Mouse (Mus musculus) embryonic stem cell, embryonic (primary cell): ENCODE measurements around the gene Ckb.

Experiments used
- CTCF ChIA-PET, 4 experiments: fragments of 300-600 bp in 2 of 4; fragments of 350-600 bp in 2 of 4; sonication (Branson Sonifier 250); formaldehyde crosslinking; loops; one replicate each; lab custom pipeline; 2022; ENCODE audit warnings: inconsistent platforms in 2 of 4; lab: Charles Lee
- POLR2A ChIA-PET, 4 experiments: fragments of 300-600 bp in 2 of 4; fragments of 350-600 bp in 2 of 4; sonication (Branson Sonifier 250); formaldehyde crosslinking; loops; one replicate each; lab custom pipeline; 2022; ENCODE audit warnings: antibody characterized with exemption in 4 of 4, inconsistent platforms in 1 of 4; lab: Charles Lee

Ckb gene

DNA sequence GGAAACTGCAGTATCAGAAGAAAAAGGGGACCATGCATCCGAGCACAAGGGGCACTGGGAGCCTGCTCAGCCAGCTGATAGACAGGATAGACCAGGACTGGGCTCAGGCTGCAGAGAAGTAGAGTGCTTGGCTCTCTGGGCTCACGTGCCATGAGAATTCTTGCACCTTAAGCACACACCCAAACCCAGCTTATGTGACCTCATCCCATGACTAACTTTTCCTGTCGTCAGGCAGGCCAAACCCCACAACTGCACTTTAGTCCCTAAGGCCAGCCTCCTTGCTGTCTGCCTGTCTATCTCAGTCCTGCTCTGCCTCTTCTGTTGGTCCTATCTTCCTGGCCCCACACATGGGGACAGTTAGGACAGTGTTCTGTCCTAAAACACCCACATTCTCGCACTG, 25.6 kb upstream of the Ckb start:
- CTCF ChIA-PET: interaction anchor here in 3 of 4 experiments (0.6 to 6.1 kb wide), 5 partner anchors 29 to 570 kb away, joined by 8 to 128 read pairs (median 22); no protein-coding TSS in a partner anchor
- POLR2A ChIA-PET: interaction anchor here in 3 of 4 experiments (0.6 to 31.4 kb wide), 13 partner anchors 9 to 235 kb away, joined by 3 to 1165 read pairs (median 5); partner anchors contain the start of genes Apopt1 (in 2 of the 3), Bag5 (in 2 of the 3), Ckb (in 2 of the 3) and Trmt61a (in 2 of the 3)

DNA sequence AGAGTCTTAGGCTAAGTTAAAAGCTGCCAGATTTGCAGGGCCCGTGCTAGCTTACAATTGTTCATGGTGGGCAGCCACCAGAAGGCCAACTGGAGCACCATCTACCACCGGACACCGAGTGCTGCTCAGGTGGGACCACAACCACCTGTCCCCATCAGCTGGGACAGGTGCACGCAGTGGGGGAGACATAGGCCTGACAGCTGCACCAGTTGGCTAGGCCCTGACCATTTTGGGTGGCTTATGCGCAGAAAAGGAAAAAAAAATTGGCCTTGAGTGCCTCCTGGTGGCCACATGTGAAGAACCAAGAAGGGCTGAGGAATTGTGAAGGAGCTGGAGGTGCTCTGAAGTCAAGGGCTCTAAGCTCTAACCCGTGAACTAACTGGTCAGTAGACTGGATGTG, 24.1 kb upstream of the Ckb start:
- ChIA-PET POLR2A (interaction anchor here (0.5 to 31.4 kb wide), 53 partner anchors 8 to 306 kb away, joined by 3 to 1165 read pairs (median 4); partner anchors contain the start of genes Ckb (in 4 of the 4), Trmt61a (in 3 of the 4), Apopt1 (in 2 of the 4) and Bag5 (in 2 of the 4)), CTCF (interaction anchor here (0.5 to 6.1 kb wide), 90 partner anchors 9 to 728 kb away, joined by 3 to 128 read pairs (median 5); partner anchors contain the start of genes Ckb (in 3 of the 4), Trmt61a (in 2 of the 4), Apopt1 (in 1 of the 4) and Bag5 (in 1 of the 4))

DNA sequence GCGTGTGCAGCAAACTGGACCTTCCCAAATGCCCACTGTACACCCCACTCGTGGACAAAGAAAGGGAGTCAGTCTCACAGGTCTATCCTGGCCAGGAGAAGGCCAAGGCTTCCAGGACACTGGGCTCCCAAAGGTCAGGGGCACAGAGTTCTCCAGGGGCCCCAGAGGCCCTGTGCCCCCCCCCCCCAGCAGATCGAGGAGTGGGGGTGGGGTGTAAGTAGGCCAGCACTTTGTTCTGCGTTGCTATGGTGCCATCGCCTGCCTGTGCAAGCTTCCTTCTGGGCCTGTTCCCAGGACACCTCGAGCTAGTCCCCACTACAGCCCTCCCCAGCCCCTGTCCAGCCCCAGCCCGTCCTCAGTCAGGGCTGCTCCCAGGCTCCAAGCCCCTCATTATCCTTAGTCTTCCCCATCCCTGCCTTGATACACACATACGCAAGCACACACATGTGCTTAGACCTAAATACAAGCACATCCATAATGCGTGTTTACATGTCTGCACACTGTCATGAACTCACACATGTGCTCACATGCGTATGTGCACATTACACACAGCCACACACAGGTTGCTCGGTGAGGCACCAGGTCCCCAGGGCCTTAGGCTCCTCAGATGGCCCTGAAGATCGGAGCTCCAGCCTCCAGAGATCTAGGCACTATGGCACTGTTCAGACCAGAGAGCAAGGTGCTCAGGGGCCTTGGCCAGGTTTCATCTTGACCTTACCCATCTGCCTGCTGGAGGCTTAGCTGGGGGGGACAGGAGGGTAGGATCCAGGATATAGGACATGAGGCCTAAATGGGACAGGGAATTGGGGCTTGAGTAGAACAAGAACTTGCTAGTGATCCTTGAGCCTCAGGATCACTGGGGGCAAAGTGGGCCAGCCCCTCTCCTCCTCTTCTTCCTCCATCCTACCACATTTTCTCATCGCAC, 23.0 kb upstream of the Ckb start:
- ChIA-PET CTCF (interaction anchor here (0.6 to 6.1 kb wide), 45 partner anchors 8 to 294 kb away, joined by 3 to 128 read pairs (median 7); partner anchors contain the start of genes Apopt1 (in 1 of the 4), Bag5 (in 1 of the 4), Ckb (in 1 of the 4) and Trmt61a (in 1 of the 4)), POLR2A (interaction anchor here (0.5 to 31.4 kb wide), 43 partner anchors 10 to 1130 kb away, joined by 3 to 1165 read pairs (median 6); partner anchors contain the start of genes Ckb (in 3 of the 4), Trmt61a (in 3 of the 4), Apopt1 (in 2 of the 4) and Bag5 (in 2 of the 4))

DNA sequence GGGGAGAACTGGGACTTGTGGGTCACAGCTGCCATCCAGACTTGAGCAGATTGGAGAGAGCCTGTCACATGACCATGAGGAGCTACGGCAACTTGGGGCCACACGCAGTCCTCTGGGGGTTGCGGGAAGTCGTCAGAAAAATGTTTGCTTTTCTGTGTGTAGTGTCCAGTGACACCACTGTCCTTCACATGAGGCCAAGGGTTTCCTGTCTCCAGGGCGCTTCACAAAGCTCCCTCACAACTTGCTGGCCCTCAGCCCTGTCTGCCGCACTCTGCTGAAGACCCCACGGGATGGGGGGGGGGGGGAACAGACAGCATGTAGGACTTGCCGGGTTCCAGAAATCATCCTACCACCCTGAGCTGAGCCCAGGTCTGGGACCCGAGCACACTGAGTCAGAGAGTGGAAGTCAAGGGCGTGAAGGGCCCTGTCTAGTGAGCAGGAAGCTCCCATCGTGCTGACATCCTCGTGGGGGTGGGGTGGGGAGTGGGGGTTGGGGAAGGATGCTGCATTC, 22.2 kb upstream of the Ckb start:
- POLR2A ChIA-PET: interaction anchor here (0.6 to 31.4 kb wide), 29 partner anchors 10 to 991 kb away, joined by 3 to 1165 read pairs (median 6); partner anchors contain the start of genes Ckb (in 3 of the 4), Apopt1 (in 2 of the 4), Bag5 (in 2 of the 4) and Eif5 (in 2 of the 4)
- CTCF ChIA-PET: interaction anchor here (0.6 to 6.1 kb wide), 20 partner anchors 15 to 864 kb away, joined by 3 to 128 read pairs (median 6); partner anchors contain the start of gene Ckb (in 1 of the 4)

DNA sequence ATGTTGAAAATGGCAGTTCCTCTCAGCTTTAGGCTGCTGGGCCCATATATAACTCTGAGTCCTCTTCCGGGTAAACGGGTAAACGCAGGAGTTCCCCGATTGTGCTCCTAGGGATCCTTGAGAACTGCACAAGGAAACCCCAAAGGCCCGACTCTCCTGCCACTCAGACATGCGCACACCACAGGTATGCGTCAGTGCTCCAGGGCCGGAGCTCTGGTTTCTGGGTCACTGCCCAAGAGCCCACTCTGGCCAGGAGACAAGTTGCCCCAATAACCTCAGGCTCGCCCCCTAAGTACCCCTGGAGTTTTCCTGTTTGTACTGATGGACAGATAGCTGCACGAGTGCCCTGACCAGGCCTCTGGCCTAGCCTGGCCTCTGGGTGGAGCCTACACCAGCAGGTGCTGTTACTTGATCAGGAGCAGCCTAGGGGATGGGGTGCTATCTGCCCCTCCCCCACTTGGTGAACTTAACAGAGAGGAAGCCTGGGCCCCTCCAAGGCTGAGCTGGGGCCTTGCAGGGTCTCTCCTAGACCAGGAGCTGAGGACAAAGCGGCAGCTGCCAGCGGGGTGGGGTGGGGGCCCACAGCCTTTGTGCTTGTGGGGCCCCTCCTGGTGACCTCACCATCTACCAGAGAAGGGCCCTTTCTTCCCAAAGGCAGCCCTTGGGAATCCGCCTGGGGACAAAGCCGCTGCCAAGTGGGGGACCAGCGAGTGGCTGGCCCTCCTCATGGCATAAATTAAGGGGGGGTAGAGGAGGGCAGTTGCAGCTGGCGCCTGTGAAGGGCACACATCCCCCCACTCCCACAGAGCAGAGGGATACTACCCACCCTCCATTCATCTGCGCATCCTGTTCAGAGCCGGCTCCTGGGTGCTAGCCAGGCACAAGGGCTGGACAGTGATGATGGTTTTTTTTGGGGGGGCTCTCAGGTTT, 21.5 kb upstream of the Ckb start:
- CTCF ChIA-PET: interaction anchor here (0.6 to 6.1 kb wide), 17 partner anchors 9 to 864 kb away, joined by 3 to 128 read pairs (median 5); partner anchors contain the start of gene Ckb (in 1 of the 4)
- POLR2A ChIA-PET: interaction anchor here (0.6 to 31.4 kb wide), 30 partner anchors 11 to 990 kb away, joined by 3 to 1165 read pairs (median 6); partner anchors contain the start of genes Ckb (in 3 of the 4), Apopt1 (in 2 of the 4), Bag5 (in 2 of the 4) and Eif5 (in 2 of the 4)

DNA sequence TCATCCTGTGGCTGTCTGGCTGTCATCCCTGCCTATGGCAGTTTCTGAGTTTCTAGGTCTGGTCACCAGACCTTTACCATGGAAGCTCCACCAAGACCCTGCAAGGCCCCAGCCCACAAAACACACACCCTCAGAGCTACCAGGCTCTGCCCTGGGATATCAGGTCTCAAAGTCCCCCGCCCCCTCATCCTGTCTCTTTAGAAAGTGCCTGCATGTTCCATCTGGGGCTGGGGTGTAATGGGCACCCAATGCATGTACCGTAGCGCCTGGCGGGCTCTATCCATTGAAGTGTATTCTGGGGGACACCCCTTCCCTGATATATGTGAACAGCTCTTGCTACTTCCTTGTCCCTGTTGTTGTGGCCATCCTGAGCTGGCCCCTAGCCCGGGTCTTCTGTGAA, 20.8 kb upstream of the Ckb start:
- CTCF ChIA-PET: interaction anchor here in 3 of 4 experiments (0.5 to 6.1 kb wide), 5 partner anchors 8 to 245 kb away, joined by 3 to 128 read pairs (median 4); partner anchors contain the start of gene Ckb (in 1 of the 3)
- POLR2A ChIA-PET: interaction anchor here (0.6 to 31.4 kb wide), 20 partner anchors 12 to 807 kb away, joined by 3 to 1165 read pairs (median 6); partner anchors contain the start of genes Ckb (in 3 of the 4), Apopt1 (in 2 of the 4), Bag5 (in 2 of the 4) and Eif5 (in 2 of the 4)

DNA sequence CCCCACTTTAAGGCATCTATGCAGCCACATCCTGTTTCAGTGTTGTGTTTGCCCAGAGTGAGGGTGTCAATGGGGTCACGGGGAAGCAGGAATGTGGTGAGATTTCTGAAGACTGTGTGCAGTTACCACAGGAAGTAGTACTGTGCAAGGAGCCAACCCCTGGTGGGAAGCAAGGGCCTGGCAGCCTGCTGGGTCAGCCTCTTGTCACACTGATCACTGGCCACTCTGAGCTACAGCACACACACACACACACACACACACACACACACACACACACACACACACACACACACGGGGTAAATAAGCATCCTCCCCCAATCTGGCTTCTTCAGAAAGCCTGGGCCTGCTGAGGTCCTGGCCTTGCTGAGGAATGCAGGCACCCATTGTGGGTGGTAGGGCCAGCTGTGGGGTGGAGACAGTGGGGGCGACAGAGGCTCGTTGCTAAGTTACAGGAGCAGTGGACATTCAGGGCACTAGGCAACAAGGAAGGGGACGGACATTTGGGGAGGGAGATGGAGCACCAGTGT, 19.3 kb upstream of the Ckb start:
- POLR2A ChIA-PET: interaction anchor here in 3 of 4 experiments (3.4 to 31.4 kb wide), 4 partner anchors 13 to 23 kb away, joined by 17 to 1165 read pairs (median 582); partner anchors contain the start of genes Ckb (in 3 of the 3) and Trmt61a (in 2 of the 3)
- CTCF ChIA-PET: no interaction called here

DNA sequence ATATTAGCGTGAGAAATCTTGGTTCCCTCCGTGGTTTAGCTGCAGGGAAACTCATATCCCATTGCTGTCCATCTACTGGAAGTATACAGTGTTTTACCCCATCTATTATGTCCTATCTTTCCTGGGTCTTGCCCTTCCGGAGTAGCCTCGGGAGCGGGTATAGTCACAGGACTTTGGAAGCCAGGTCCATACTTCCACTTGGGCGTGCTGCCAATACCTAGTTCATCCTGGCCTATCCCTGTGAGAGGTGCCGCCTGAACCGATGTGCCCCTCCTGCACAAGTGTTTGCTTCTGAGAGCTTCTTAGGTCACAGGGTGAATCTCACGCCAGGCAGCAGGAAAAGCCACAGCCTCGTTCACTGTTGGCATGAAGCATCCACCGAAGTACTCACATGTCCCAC, 17.3 kb upstream of the Ckb start:
- CTCF ChIA-PET: interaction anchor here in 1 of 4 experiments (0.6 kb wide), 1 partner anchor 26 kb away, joined by 12 read pairs; no protein-coding TSS in a partner anchor
- POLR2A ChIA-PET: interaction anchor here in 3 of 4 experiments (0.7 to 31.4 kb wide), 9 partner anchors 4 to 151 kb away, joined by 3 to 1165 read pairs (median 15); partner anchors contain the start of genes Trmt61a (in 3 of the 3), Ckb (in 2 of the 3) and Eif5 (in 1 of the 3)

DNA sequence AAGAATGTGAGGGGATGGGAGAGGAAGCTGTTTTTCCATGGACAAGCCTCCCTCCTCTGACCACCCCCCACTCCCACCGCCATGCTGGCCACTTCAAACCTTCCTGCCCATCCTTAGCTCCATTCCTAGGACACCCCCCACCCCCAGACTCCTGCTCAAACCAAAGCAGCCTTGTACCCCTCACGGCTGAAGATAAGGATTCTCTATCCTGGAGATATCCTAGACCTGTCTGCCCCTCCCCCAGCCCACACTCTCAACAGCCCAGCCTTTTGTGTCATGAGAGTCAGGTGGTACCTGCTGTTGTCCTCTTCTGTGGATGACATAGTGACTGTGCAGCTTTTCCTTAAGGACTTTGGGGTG, 15.9 kb upstream of the Ckb start:
- POLR2A ChIA-PET: interaction anchor here (0.7 to 31.4 kb wide), 32 partner anchors 0 to 979 kb away, joined by 3 to 1165 read pairs (median 4); partner anchors contain the start of genes Ckb (in 3 of the 4), Trmt61a (in 3 of the 4), Eif5 (in 2 of the 4) and Apopt1 (in 1 of the 4)
- CTCF ChIA-PET: interaction anchor here in 3 of 4 experiments (0.6 to 2.3 kb wide), 6 partner anchors 8 to 901 kb away, joined by 3 to 18 read pairs (median 6); partner anchors contain the start of gene Inf2 (in 1 of the 3)

DNA sequence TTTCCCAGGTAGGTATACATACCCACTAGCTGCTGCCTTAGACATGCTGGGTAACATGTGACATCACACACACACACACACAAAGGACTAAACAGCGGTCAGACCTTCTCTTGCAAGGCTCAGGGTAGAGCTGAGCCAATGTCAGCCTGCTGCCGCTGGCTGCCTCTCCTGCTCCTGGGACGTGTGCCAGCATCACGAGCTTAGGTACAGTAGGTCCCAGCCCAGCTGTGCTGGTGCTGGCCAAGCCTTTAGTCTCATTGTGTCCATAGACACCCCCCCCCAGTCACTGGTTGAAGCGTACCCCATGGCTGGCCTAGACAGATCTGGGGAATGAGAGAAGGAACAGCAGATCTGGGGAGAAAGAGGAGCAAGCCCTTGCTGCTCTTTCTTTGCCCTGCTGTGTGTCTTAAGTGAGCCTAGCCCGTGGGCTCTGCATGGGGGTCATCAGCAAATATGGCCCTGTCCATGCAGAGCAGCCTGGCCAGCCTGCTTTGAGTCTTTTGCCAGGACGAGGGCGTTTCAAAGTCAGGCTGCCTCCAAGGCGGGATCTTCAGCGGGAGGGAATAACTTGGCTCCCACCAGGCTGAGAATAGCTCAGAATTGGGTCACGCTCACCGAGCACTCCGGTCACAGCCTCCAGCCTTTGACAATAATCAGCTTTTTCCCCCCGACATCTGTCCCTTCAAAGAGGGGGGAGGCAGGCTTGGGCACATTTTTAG, 15.4 kb upstream of the Ckb start:
- CTCF ChIA-PET: interaction anchor here in 3 of 4 experiments (0.6 to 2.3 kb wide), 6 partner anchors 8 to 901 kb away, joined by 3 to 18 read pairs (median 6); partner anchors contain the start of gene Inf2 (in 1 of the 3)
- POLR2A ChIA-PET: interaction anchor here (0.6 to 31.4 kb wide), 31 partner anchors 1 to 980 kb away, joined by 3 to 1165 read pairs (median 4); partner anchors contain the start of genes Ckb (in 3 of the 4), Trmt61a (in 3 of the 4), Eif5 (in 2 of the 4) and Apopt1 (in 1 of the 4)

DNA sequence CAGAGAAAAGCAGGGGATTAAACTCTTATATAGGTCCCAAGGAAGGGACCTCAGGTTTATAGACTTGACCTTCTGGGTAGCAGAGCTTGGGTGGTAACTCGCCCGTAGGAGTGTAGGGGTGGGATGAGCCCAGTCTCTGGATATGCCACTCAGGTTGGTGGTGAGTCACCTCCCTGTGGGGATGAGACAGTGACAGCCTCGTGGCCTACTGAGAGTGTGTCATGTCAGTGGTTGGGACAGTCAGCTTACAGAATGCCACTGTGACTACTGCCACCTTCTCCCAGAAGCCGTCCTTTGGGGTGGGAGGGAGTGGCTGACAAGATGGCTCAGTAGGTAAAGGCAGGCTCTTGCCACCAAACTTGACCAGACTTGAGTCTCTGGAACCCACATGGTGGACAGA, 14.3 kb upstream of the Ckb start:
- POLR2A ChIA-PET: interaction anchor here (0.8 to 31.4 kb wide), 15 partner anchors 1 to 111 kb away, joined by 3 to 1165 read pairs (median 6); partner anchors contain the start of genes Ckb (in 4 of the 4), Trmt61a (in 3 of the 4), Apopt1 (in 1 of the 4) and Bag5 (in 1 of the 4)
- CTCF ChIA-PET: interaction anchor here in 3 of 4 experiments (0.7 to 2.3 kb wide), 4 partner anchors 10 to 18 kb away, joined by 3 to 7 read pairs (median 5); no protein-coding TSS in a partner anchor

DNA sequence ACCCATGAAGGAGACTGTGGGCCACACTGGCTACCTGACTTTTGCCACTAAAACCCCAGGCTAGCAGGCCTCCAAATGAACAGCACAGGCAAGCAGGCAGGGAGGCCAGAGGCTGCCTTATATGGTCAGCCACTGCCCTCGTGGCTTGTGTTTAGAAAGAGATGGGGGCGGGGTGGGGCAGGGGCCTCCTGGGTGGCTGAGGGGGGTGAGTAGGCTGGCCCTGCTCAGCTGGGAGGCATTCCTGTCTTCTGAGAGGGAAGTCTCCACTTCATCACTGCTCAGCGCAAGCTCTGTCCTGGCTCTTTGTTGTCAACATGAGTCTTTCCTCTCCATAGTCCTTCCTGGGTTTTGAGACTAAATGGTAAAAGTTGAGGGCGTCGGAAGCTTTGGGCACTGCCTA, 10.7 kb upstream of the Ckb start:
- ChIA-PET CTCF (interaction anchor here in 1 of 4 experiments (1.5 kb wide), 1 partner anchor 14 kb away, joined by 4 read pairs; no protein-coding TSS in a partner anchor), POLR2A (interaction anchor here in 3 of 4 experiments (0.6 to 31.4 kb wide), 11 partner anchors 3 to 133 kb away, joined by 3 to 1165 read pairs (median 4); partner anchors contain the start of genes Ckb (in 3 of the 3), Trmt61a (in 2 of the 3) and Zfyve21 (in 1 of the 3))

DNA sequence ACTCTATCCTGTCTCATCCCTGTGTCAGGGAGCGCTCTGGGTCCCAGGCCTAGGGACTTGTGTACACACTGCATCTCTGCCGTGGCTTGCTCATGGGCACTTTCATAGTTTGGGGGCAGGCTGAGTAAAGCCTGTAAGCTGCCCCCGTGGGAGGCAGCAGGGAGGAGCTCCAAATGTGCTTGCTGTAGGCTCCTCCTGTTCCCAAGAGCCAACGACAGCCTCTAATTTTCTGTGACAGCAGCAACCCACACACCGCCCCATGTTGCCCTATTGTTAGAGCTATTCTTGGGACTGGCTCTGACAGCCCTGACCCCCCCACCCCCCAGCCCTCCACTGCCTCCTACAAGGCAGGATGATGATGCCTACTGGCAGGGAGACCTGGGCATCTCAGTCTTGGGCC, 9.9 kb upstream of the Ckb start:
- POLR2A ChIA-PET: interaction anchor here in 3 of 4 experiments (0.7 to 31.4 kb wide), 7 partner anchors 4 to 133 kb away, joined by 4 to 1165 read pairs (median 1020); partner anchors contain the start of genes Ckb (in 3 of the 3), Trmt61a (in 2 of the 3) and Zfyve21 (in 1 of the 3)
- CTCF ChIA-PET: interaction anchor here in 2 of 4 experiments (0.6 to 1.5 kb wide), 3 partner anchors 15 to 301 kb away, joined by 3 to 4 read pairs (median 3); no protein-coding TSS in a partner anchor

DNA sequence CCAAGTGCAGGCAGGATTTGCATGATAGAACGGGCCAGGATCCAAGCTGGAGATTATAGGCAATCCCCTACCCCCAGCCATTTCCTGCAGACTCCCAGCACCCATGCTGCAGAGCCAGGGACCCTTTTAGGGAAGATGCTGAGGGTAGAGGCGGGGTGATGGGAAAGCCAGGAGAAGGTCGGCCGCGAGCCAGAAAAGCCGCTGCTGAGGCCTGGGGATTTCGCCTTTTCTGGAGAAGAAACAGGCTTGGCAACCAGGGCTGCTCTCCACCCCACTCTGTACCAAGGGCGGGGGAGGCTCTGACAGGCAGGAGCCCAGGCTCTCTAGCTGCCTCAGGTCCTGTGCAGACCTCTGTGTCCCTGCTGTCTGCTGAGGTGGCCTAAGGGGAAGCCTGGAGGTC, 9.2 kb upstream of the Ckb start:
- POLR2A ChIA-PET: interaction anchor here in 3 of 4 experiments (0.7 to 31.4 kb wide), 9 partner anchors 5 to 171 kb away, joined by 3 to 1165 read pairs (median 47); partner anchors contain the start of genes Ckb (in 3 of the 3), Trmt61a (in 2 of the 3), Xrcc3 (in 1 of the 3) and Zfyve21 (in 1 of the 3)
- CTCF ChIA-PET: interaction anchor here in 2 of 4 experiments (0.6 to 1.2 kb wide), 2 partner anchors 15 to 348 kb away, joined by 4 to 14 read pairs; no protein-coding TSS in a partner anchor
